Mouse (Mus musculus): ENCODE results near the gene Tax1bp1.

Gene Tax1bp1

DNA sequence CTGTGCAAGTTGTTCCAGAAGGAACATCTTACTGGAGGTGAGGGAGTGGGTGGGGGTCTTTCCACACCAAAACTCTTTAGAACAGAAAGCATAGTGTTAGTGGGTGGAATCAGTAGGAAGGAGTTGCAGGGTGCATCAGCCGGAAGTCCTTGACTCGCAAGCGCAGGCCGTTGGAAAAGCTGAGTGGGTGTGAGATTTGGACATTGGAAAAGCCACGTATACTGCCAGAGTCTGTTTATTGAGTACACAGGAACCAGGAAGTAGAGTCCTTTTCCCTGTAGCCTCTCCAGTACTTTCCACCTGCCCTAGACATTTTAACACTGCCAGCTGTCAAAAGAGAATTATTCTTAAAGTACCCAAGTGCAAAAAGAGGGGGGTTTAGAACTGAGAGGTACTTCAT lies 5.7 kb upstream of the Tax1bp1 start:
- no peak for DNase-seq

DNA sequence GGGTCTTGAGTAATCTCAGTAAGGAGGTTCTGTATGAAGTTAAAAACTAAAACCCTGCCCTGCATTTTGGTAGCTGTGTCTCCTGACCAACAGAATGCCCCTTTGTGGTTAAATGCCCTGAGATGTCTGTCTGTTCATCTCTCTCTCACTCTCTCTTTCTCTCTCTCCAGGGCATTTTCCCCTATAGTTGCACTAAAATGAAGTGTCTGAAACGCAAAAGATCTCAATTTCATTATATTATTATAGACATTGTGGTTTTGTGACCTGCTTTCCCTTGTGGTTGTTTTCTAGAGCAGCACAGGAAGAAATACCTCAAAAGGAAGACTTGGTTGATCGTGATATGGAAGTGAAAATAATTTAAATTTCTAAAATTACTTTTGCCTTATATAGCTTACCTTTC lies 966 bp upstream of the Tax1bp1 start:
- DNase-seq: no peak

DNA sequence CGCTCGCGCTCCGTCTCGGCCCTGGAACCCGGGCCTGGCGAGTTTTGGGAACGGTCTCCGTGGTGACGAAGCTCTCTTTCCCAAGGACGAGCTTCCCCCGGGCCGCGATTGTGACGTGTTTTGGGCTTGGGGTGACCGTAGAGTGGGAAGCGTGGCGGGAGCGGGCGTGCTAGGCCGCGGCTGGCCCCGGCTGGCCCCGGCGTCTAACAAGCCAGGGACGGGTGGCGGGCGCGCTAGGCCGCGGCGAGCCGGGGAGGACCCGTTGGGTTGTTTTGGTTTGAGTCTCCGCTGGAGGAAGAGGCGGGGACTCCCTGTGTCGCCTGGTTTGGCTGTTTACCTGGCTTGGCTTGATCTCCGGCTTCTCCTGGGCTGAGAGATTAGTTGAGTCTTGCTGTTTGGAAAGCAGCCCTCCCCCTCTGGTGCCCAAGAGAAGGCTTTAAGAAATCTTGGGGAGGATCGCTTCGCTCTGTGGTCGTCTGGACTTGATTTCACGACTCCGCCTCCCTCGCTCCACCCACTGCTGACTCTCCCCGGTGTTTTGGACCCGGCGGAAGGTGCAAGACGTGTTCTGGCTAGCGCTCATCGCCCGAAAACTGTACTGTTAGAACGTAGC lies 474 bp downstream of the Tax1bp1 start:
- DNase-seq: peak; percentile 79

DNA sequence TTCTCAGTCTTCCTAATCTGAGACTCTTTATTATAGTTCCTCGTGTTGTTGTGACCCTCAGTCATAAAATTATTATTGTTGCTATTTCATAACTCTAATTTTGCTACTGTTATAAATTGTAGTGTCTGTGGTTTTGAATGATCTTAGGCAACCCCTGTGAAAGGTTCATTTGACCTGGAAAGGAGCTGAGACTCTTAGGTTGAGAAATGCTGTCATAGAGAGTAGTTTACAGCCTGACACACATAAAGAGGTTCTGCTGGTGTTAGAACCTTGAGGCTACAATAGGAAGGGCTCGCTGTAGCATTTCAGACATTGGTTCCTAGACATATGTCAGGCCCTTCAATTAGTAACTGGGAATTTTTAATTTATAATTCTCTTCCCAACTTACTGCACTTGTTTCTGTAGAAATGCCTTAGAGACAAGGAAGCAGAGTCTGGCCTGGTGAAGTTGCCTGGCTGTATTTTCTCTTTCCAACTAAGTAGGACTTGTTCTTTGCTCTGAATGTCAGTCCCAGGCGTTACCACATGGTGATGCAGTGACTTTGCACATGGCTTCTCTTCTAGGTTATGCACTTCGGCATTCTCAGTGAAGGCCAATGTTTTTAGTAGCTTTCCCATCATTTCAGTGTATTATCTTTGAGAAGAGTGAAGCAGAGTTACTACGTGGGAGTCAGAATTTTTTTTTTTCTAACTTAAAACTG lies 4.1 kb downstream of the Tax1bp1 start:
- DNase-seq: no peak

DNA sequence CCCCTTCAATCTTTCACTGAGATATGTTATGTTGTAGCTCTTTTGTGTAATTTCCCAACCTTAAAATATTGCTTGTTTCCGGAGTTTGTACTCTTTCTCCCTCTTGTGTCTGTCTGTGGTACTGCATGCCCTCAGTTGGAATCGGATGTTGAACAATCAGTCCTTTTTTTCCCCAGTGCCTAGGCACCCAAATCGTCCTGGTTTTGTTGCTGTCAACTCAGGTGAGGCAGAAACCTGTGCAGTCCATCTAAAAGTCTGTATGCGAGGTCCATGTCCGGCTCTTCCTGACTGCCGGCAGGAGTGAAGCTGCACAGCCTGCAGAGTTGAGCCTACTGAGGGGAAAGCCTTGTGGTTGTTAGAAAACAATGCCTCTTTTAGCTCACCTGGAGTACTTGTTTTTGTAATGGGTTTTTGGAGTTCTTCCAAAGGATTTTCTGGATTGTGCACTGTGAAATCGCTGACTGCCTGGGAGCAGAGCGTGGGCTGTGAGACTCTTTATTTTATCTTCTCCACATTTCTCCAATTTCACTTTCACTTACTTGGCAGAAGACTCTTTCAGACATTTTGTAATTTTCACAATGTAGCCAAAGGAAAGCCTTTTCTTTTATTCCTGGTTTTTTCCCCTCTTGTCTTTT lies 11.4 kb downstream of the Tax1bp1 start:
- DNase-seq: peak; percentile 59

DNA sequence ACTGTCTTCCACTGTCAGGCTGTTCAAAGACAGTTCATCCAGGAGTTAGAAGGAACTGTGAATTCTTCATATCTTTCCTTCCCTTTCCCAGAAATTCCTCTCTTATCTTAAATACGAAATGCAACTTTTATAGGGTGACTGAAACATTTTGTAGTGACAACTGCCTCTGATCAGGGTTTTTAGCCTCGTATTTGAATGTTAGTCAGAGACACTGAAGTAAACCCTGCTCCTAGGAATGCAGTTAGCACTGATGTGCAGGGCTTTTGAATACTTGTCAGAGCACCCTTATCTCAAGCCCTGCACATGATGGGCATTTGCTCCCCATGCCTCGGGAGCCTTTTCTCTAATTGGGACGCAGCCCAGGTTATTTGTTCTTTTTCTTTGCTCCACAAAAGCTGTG lies 16.8 kb downstream of the Tax1bp1 start:
- no peak for DNase-seq

DNA sequence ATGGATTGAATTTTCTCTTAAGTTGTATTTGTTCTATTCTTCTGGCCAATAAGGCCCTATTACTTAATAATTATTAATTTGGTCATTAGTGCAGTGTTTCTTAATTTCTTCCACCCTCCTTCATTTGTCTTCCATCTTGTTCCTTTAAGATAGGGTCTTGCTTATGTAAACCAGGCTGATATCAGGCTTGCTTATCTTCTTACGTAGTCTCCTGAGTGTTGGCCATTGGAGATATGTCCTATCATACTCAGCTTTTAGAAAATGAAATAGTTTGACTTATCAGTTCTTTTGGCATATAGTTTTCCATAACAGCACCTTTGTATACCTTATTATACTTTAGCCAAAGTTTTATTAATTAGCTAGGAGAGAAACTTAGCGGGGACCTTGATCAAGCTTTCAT lies 21.1 kb downstream of the Tax1bp1 start:
- no peak for DNase-seq

DNA sequence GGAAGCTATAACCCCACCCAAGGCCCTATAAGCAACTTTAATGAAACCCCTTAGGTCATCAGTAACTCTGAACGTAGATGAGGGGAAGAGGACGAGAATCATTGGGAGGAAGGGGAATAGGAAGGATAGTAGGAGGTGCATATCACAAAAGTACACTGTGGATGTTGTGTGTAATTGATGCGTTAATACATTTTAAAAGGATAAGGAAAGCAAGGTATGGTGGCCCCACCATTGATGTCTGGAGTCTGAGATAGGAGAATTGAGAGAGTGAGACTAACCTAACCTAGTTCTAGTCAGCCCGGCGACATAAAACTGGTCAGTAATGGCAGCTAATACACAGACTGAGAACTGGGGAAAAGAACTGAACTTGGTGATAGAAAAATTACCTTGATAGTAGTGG lies 39.3 kb downstream of the Tax1bp1 start:
- no peak for DNase-seq

DNA sequence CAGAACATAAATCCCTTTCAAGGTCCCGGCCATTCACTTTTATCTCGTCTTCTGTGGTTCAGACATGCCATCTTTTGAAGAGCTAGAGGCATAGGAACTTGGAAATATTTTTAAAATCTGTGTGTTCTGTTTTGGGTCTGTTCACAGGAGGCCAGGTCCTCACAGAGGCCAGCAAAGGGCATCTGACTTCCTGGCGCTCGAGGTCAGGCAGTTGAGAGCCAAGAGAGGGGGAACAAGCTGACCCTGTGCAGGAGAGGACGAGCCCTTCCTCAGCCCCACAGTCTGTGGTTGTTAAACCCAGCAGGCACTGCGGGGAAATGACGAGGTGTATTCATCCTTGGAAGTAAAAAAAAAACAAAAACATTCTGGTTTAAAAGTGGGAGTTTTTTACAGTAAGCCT lies 51.7 kb downstream of the Tax1bp1 start:
- no peak for DNase-seq

DNA sequence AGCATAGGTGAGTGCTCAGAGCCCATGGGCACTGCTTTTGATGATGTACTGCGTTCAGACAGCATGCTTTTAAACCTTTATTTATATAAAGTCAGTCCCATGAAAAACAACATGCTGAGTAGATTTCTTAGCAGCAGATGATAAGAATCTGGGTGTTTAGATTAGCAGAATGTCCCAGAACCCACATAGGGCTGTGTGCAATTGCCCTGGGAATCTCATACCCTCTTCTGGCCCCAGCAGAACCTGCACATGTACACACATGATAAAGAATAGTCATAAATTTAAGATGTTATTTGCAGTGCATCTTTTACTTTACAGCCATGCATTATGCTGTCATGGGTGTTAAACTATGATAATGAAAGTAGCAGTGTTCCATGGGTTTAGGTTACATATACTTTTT lies 57.3 kb downstream of the Tax1bp1 start:
- DNase-seq: no peak

DNA sequence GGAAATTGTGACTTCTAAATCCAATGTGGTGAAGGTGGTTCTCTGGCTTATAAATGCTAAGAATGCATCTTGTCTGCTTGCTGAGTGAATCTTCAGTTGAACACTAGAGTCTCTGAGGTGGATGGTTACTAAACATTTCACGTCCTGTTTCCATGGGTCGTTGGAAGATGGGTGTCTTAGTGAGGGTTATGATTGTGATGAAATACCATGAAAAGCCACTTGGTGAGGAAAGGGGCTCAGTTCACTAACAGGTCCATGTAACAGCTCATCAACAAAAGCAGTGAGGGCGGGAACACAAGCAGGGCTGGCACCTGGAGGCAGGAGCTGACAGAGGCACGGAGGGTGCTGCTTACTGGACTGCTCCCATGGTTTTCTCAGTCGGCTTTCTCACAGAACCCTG lies 59.6 kb downstream of the Tax1bp1 start:
- DNase-seq: no peak

DNA sequence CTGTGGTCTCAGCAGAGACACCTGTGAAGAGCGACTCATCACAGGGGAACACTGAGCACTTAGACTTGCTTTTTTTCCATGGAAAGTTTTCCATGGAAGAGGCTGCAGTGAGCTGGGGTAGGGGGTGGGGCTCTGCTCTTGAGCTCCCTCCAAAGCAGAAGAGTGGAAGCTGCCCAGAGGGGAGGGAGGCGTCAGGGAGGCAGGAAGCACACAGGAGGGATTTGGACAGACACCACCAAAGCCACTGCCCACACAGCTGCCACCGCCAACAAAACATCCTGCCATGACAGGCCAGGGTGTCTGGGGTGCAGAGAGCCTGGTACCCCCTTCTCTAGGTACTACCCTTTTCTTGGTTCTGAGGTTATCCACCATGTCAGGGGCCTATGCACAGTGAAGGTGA lies 61.8 kb downstream of the Tax1bp1 start:
- DNase-seq: no peak

DNA sequence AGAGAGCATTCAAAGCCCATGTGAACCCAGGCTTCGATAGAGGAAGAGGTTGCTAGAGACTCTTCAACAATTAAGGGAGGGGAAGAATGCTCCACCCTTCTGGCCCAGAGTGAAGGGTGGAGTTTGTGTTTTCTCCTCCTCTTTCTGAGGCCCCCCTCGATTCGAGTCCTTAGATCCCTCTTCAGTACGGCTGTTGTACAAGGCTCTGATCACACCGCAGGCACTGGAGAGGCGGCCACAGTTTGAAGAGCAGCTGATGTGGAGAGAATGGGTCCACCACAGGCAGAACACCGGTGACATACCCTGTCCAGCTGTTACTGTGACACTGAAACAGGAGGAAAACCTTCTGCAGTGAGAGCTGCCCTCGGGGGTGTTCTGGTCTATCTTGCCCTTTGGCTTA lies 62.4 kb downstream of the Tax1bp1 start:
- no peak for DNase-seq

DNA sequence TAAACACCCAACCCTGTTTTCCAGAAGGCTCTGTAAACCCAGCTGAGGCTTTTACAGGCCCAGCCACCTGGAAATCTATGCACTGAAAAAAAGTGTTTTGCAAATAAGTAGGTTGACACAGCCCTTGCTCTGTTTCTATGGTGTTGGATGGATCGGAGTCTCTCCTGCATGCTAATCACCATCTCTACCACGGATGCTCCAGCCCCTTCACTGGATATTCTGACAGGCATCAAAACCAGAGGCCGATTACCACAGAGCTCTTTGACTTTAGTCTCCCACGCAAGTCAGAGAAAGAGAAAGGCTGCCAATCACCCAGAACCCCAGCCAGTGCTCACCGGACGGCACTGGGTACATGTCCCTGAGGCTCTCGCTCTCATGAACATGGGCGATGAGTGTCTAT lies 63.5 kb downstream of the Tax1bp1 start:
- no peak for DNase-seq

DNA sequence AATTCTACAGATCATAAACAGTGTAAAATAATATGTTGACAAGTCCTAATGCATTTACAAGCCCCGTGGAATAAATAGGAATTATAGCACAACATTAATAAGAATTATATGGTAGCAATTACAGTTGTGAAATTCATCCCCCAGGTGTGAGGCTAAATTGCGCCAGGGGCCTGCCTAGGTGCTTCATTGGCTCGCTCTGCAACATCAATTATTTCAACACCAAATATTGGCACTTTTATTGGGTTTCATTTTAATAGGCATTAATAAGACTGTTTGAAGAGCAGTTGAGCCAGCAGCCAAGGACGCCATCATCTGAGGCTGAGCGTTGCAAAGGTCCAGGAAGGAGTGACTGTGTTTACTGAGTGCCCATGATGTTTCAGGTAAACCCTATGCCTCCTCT lies 65.0 kb downstream of the Tax1bp1 start:
- DNase-seq: no peak

DNA sequence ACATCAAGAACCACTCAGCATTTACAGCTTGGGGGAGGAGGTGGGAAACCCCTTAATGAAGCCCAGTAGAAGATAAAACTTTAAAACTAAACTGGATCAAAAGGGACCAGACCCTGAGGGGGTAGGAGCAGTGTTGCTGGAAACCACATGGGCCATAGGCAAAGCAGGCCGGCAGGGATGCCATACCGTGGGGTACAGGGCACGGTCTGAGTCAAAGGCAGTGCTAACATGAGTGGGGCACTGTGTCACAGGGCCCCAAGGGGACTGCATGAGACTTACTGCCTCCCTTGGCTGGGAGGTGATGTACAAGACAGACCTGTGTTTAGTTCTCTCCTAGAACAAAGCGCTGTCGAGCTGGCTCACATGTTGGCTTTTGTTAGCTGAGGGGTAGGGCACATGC lies 66.0 kb downstream of the Tax1bp1 start:
- no peak for DNase-seq

DNA sequence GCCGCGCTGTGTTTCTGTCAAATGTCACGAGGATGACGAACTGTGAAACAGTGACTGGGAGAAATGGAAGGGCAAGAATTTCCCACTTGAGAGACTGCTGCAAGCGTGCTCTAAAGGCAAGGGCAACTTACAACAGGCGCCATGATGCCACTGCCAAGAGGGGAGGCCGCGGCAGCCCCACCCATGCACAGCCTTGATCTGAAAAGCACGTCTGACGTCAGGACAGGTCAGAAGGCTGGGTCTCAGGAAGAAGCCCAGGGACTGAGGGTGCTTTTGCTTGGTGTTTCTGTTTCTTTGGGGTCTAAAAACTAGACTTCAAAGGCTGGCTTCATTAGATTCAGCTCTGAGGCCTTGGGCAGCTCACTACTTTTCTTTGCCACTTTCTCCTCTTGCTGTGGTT lies 76.8 kb downstream of the Tax1bp1 start:
- no peak for DNase-seq

DNA sequence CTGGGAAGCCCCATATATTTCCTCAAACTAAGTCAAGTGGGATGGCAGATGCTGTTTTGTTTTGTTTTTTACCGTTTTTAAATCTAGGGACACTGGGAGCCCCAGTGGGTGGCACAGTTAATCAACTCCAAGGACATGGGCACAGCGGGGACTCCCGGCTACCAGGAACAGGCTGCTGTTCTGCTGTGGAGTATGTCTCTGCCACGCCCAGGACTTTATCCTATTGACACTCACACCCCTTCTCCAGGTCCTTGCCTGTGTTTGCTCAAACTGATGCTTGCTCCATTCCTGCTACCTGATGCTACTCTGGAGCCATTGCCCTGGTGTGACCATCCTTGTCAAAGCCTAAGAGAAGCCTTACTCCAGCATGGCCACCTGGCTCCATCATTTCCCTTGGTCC lies 77.3 kb downstream of the Tax1bp1 start:
- no peak for DNase-seq

DNA sequence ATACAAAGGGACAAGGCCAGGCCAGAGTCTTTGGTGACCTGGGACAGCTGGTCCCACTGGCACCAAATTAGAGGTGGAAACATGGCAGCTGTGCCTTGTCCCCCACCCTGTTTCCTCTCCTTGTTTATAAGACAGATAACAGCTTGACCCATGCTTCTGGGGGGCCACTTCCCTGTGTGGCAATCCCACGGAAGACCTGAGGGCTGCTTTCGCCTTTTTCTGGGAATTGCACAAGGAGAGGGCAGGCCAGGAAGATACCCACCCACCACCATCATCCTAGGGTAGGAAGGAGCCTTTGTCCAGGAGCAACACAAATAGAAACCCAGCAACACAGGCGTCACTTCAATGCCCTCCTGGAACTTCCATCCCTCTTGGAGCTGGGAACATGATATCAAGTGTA lies 78.9 kb downstream of the Tax1bp1 start:
- no peak for DNase-seq

DNA sequence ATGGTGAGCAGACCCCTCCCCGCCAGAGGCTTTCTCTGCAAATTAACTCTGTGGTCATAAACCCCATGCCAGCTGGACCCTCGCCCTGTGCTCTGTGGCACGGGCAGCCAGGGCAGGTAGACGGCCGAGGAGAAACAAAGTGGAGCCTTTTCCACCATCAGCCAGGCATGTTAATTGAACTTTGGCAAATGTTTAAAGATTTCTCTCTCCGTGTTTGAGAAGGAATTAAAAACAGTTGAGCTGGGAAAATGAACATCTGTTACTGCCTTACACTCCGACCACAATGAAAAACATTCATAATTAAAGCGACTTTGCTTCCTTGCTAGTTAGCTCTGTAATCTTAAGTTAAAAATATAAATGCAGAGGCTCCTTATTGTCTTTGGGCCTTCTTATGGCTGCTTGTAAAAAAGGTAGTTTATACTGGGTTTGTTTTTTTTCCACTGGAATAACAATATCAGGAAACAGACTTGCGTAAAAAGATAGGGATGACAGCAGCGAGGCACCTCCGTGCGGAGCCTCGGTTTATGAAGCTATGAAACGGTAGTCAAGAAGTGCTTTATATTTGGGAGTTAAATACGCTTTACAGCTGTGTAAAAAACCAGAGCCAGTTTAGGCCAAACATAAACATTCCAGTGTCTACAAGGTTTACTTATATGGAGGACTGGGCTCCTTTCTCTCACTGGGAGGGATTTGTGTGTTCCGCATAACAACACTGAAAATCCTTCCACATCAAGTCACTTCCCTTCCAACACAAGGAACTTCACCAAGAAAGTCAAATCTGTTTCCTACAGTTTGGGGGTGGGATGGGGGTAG lies 81.7 kb downstream of the Tax1bp1 start:
- no peak for DNase-seq

DNA sequence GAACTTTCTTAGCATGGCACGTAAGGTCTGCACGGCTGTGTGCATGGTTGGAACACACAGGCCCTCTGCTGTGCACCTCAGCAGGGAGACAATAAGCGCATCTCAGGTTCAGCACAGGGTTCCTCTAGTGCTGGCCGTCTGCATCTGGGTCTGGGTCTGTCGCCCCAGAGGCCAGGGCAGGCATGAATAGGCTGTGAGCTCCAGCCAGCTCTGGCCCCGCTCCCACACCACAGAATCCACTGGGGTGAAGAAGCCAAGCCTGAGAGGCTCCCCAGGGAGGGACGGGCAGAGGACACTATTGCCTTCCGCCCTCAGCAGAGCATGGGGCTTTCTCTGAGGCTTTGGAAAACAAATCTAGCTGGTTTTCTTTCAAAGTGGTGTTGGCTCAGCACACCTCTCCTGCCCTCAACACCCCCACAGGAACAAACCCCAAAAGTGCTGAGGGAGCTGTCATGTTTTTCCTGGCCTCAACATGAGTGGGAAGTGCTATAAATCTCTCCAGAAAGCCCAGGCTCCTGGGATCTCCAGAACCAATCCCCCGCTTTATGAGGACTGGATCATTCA lies 82.6 kb downstream of the Tax1bp1 start:
- DNase-seq: no peak

DNA sequence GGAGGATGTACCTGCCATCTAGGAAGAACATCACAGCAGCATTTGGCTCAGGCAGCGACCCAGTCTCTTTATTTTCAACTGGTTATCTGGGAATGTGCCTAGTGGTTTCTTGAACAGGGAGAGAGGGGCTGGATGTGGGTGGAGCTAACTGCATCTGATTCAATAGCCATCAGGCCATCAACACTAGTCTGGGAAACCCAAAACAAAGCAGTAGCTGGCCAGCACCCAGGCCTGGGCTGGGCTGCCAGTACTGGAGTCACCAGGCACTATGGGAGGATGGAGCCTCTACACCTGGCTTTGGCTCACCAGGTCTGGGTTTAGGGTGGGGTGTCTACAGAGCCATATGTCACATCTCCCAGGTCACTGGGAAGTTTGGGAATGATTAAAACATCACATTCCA lies 83.2 kb downstream of the Tax1bp1 start:
- DNase-seq: no peak

DNA sequence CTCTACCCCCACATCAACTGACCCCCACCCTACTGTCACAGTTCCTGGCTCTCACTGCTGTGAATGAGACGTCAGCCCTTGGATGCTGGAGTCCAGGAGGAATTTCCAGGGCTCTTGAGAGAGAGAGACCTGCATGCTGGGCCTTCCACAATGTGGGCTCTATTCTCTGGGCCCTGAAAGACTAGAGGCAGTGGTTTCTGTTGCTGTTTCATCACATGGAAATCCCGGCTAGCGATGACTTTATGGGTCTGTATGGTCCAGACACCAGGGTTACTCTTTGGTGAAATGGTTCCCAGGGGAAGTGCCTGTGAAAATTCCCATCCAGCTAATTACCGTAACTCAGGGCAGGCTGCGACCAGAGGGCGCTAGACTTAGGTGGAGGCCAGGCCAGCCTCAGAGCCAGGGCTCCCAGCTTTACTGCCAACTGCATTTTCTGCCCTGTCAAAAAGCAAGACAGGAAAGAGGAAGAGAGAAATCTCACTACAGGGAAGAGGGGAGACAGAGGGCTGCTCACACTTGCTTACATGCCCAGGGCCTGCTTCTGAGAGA lies 83.8 kb downstream of the Tax1bp1 start:
- DNase-seq: peak; percentile 46
